Mouse (Mus musculus) kidney, postnatal 0 days (tissue): ENCODE measurements at regions not wholly inside any gene's neighbourhood (a gene's known extent, or its start where the extent isn't known, plus 50 kb on each side); places are given as distances from the start of the nearest gene placed in this dataset.
A peak's percentile ranks its signal among the peaks of the same experiment; 100 is the strongest.

ENCODE experiments used
- ATAC-seq: fragments of 200-750 bp; cut with Nextera tagmentation; replicated peaks from 2 replicates; pipeline ENCODE4 v1.8.0; 2017; ENCODE audit warnings: low read depth, moderate number of reproducible peaks, moderate TSS enrichment, moderate library complexity; ENCODE audit not compliant: low FRiP score
- DNase-seq: peaks from one replicate; pipeline ENCODE4 v3.0.0-alpha.2; 2016; ENCODE audit warnings: low spot score
- H3K27ac ChIP-seq: fragments of 300-500 bp; sonication (generic); 2 replicates; pipeline ENCODE4 v1.5.1; 2014; ENCODE audit warnings: mild to moderate bottlenecking
- H3K27me3 ChIP-seq: fragments of 300-500 bp; sonication (generic); 2 replicates; pipeline ENCODE4 v1.6.1; 2014; ENCODE audit warnings: low read length, mixed read lengths; ENCODE audit not compliant: insufficient read depth
- H3K36me3 ChIP-seq: fragments of 300-500 bp; sonication (generic); 2 replicates; pipeline ENCODE4 v1.6.1; 2014; ENCODE audit warnings: low read length, mixed read lengths; ENCODE audit not compliant: insufficient read depth
- H3K4me1 ChIP-seq: fragments of 300-500 bp; sonication (generic); replicated peaks from 2 replicates; pipeline ENCODE4 v1.6.1; 2014; ENCODE audit warnings: antibody characterized with exemption, low read length, mixed read lengths; ENCODE audit not compliant: insufficient read depth
- H3K4me2 ChIP-seq: fragments of 300-500 bp; sonication (generic); 2 replicates; pipeline ENCODE4 v1.6.1; 2014; ENCODE audit warnings: mild to moderate bottlenecking, low read length, moderate library complexity, mixed read lengths
- H3K4me3 ChIP-seq: fragments of 300-500 bp; sonication (generic); replicated peaks from 2 replicates; pipeline ENCODE4 v1.5.1; 2014; ENCODE audit warnings: low read depth, low read length
- H3K9ac ChIP-seq: fragments of 300-500 bp; sonication (generic); 2 replicates; pipeline ENCODE4 v1.6.1; 2014; ENCODE audit warnings: low read depth, low read length
- H3K9me3 ChIP-seq: fragments of 300-500 bp; sonication (generic); replicated peaks from 2 replicates; pipeline ENCODE4 v1.6.1; 2016; ENCODE audit warnings: low read length, inconsistent platforms, mixed read lengths
- CTCF ChIP-seq: IDR thresholded peaks from 2 replicates; pipeline ENCODE4 v1.5.1; 2016; ENCODE audit warnings: antibody characterized with exemption, low read depth, mild to moderate bottlenecking, moderate library complexity
- WGBS: fragments of 180-500 bp; shearing (Covaris S2); extraction: QIAGEN DNeasy Blood & Tissue Kit; methylation state at CpG from one replicate; pipeline ENCODE4 v1.1.7; 2014; 5-methylcytosine and 5-hydroxymethylcytosine counted together

GRCm38 (mm10) chrX:145848937-145849783 is 344.2 kb upstream of the Amot start:
- Histone ChIP-seq H3K9ac (no peak overlapping the region), H3K9me3 (no peaks in the 10 kb centered on the region), H3K27me3 (no peaks in the 10 kb centered on the region), H3K4me3 (no peak overlapping the region), H3K4me1 (no peaks in the 10 kb centered on the region), H3K4me2 (no peak overlapping the region), H3K27ac (no peak overlapping the region), H3K36me3 (no peaks in the 10 kb centered on the region)
- ATAC-seq = no peak; the same call in 1 of the 2 replicates
- 60% methylated on average over 13 of the region's 13 CpGs for WGBS
- DNase-seq = peak; percentile 1
- TF ChIP-seq CTCF = no peak

GRCm38 (mm10) chrX:145833106-145833505 is 328.1 kb upstream of the Amot start:
- WGBS = 81% methylated on average over 1 of the region's 1 CpGs
- H3K9me3 ChIP-seq = no peaks in the 10 kb centered on the region
- DNase-seq (no peak), ATAC-seq (no peak)
- H3K4me3 ChIP-seq = no peak overlapping the region
- no peak for TF ChIP-seq CTCF
- H3K4me2 ChIP-seq = no peak overlapping the region
- H3K27ac ChIP-seq = no peak overlapping the region
- H3K27me3 ChIP-seq = no peaks in the 10 kb centered on the region
- no peaks in the 10 kb centered on the region for H3K4me1 ChIP-seq
- H3K36me3 ChIP-seq = no peaks in the 10 kb centered on the region
- no peak overlapping the region for H3K9ac ChIP-seq

- no peaks in the 10 kb centered on the region for H3K27me3 ChIP-seq
- no peak overlapping the region for H3K4me3 ChIP-seq
- no peaks in the 10 kb centered on the region for H3K36me3 ChIP-seq
- H3K4me1 ChIP-seq = no peaks in the 10 kb centered on the region
- no peak overlapping the region for H3K9ac ChIP-seq
- ATAC-seq (no peak), DNase-seq (no peak)
- H3K27ac ChIP-seq = no peak overlapping the region
- H3K4me2 ChIP-seq = no peak overlapping the region
- 75% methylated on average over 1 of the region's 1 CpGs for WGBS
- H3K9me3 ChIP-seq = no peaks in the 10 kb centered on the region
- TF ChIP-seq CTCF = no peak
Measured at GRCm38 (mm10) chrX:145812995-145813394, 308.0 kb upstream of the Amot start.
